Mouse (Mus musculus) CD4-positive helper T cell, adult 2 months (primary cell): ENCODE data around the gene Cox6b1.

Experiments used
- DNase-seq: peaks from one replicate; pipeline ENCODE4 v3.0.0-alpha.2; 2012; ENCODE audit warnings: low read depth, missing footprints, low spot score

The Cox6b1 gene

DNA sequence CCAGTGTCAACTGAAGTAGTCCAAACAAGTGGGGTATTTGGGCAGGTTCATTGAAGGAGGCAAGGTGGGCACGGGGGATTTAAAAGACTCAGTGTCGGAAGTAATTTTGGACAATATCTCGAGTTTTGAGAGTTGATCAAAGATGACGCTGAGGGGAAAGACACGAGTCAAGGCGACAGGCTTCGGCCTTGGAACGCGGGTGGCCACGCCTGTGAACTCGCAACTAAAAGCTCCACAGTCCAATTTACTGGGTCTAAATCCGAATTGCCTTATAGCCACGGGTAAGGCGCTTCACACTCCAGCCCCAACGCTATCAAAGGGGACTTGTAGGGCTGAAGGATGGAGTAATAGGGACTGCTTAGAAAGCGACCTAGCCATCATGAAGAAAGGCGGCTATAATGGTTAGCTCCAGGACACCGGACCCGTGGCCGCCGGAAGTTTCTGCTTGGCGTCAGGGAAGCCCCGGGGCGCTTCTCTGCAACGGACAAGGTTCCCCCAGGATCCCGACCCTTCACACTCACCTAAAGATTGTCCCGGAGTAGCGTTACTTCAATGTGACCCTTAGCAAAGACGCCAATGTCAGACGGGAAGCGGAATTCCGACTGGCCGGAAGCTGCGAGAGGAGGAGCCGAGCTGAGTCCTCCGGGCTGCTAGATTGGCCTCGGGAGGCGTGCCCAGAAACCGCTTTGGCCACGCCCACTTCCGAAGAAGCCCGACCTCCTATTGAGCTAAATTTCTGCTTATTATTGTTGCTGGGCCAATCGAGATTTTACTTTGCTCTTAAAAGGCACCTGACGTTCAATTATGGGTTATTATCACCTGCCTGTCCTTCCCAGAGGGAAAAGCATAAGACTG, at the start of gene Cox6b1:
Gene Cox6b1, minus strand, starts transcription at position 622 of the 855 bp plus-strand sequence.
- DNase-seq: peak; percentile 94

- DNase-seq: no peak
Observed at GRCm38 (mm10) chr7:30671480-30671879, 45.5 kb upstream of the Cox6b1 start, which contains the start of gene Pmis2. Gene Pmis2, minus strand, starts transcription at chr7:30671605.

GRCm38 (mm10) chr7:30669229-30669628, 43.3 kb upstream of the Cox6b1 start:
- peak; percentile 50 for DNase-seq

- DNase-seq: no peak
Observed at GRCm38 (mm10) chr7:30665321-30665720, 39.4 kb upstream of the Cox6b1 start.

DNA sequence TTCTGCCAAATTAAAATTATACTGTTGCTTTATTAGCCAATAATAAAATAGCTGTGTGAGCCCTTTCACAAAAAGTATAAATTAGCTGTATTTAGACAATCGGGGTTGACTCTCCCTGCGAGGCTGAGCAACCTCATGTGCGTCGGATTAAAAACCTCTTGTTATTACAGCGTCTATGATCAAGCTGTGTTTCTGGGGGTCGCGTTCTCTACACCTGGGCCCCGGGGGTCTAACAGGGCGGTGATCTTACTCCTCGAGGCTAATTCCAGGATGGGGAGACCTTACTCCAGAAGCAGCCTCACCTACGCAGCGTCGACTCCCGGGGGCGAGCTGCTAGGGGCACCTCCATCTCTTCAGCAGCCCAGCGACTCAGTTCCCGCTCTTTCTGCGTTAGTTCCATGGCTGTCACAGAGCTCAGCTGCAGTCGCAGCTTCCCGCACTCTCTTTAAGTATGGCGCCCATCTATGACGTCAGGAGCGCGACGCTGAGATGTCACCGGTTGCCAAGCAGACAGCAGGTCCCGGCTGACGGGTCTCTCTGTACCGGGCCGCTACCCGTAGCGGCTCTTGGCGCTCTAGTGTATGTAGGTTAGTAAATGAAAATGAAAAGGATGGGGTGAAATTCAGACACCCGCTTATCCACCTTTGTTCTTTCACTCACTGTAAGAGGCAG, 38.7 kb upstream of the Cox6b1 start, which contains the start of gene Haus5:
Gene Haus5, minus strand, starts transcription at position 466 of the 672 bp plus-strand sequence.
- peak; percentile 95 for DNase-seq

DNA sequence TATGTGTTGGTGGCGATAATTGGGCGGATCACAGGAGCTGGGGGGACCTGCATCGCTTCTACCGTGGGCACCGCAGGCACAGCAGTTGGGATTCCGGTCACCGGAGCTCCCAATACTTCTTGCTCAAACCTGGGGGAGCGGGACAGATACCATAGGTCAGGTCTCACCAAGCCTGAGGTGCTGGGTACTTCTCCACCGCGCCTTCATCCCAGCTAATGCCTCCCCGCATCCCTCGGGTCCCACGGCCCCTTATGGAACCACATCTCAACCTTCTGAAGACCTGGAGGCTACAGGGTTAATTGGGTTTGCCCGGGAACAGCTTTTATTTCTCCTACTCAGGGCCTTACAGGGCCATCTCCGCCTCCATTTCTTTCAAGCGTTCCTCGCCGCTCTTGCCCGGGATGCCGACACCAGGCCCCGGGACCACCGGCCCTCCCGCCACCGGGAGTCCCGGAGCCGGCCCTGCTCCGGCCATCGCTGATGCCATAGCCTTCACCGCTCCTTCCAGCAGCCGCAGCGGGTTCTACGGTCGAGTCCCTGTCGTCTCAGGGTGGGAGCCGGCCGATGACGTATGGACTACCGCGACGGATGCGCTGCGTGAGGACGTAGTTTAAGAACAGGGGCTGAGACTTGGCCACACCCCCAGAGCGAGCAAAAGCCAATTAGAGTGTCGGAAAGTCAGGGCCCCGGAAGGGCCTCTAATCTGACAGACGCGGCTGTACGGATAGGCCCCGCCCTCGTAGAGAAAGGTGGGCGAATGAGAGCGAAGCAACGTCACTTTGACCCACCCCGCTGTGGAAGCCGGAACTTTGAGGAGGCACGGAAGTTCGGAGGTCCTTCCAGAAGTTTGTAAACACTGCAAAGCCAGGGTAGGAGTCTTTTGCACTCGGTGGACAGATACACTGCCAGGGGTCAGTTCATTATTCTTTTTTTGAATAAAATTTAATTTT, 23.9 kb upstream of the Cox6b1 start, which contains the start of gene Rbm42:
Gene Rbm42, minus strand, starts transcription at position 727 of the 950 bp plus-strand sequence.
- DNase-seq: peak; percentile 99

DNA sequence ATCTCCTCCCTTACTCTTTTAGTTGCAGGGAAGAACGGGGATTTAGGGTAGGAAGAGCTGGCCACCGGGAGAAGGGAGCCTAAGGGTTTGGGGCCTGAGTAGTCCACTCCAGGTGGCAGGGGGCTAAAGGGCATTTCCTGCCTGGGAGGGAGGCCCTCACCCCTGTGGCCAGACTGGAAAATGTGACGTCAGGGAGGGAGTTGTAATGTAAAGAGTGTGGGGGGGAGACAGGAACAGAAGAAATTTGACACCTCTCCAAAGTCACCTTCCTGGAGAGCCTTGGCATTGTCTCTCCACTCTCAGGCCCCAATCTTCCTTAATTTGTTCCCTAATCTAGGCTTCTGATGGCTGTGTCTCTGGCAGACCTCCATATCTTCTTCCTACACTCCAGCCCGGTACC, 13.1 kb upstream of the Cox6b1 start:
- no peak for DNase-seq

- DNase-seq: no peak
Observed at GRCm38 (mm10) chr7:30636395-30636794, 10.4 kb upstream of the Cox6b1 start.

DNA sequence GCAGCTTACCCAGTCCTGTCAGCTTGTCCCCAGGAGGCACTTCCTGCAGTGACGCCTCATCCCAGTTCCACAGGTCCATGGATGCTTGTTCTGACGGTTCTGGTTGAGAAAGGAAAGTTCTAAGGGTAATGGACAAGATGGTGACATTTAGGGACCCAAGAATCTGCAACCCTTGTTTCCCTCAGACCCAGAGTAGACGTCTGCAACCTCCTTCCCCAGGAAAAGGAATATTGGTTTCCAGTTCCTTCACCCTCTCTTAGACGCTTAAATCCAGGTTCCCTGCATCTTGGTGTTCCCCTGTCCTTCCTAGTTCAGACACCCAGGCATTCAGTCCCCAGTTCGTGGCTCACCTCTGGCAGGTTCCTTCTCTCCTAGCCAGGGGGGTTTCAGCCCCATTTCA, 9.8 kb upstream of the Cox6b1 start, which contains the start of gene Etv2:
Gene Etv2, minus strand, starts transcription at position 101 of the 400 bp plus-strand sequence.
- no peak for DNase-seq

DNA sequence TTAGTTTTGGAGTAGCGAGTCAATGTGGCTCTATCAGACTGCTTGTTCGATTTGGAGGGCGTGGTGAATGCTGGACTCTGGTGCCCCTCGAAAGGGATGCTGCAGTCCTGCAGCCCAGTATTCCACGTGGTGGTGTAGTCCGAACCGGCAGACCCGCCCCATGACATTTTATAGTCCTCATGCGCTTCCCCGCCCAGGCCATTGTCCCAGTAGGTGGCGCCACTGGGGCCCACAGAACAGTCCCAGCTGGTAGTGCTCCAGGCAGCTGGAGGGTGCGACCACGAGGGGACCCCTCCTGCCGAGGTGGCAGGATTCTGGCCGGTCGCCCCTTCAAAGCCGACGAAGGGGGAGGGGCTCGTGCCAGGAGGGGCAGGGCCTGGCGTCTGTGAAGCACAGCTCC, 8.7 kb upstream of the Cox6b1 start:
- DNase-seq: peak; percentile 58

- no peak for DNase-seq
Observed at GRCm38 (mm10) chr7:30633762-30634412, 7.9 kb upstream of the Cox6b1 start.

DNA sequence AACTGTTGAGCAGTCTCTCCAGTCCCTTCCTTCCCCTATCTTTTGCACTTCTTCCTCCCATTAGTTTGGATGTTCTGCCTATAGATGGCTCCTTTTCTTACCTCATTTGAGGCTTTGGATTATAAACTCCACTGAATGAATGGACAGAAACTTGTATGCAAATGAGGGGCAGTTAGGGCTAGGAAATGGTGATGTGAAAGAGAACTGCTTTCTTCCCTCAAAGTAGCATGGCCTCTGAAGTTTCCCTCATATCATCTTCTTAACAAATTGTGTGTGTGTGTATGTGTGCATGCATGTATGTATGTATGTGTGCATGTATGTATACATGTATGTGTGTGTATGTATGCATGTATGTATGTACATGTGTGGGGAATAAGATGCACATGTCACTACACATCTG, 3.1 kb upstream of the Cox6b1 start:
- no peak for DNase-seq

GRCm38 (mm10) chr7:30626647-30627046, 696 bp upstream of the Cox6b1 start:
- DNase-seq: no peak

DNA sequence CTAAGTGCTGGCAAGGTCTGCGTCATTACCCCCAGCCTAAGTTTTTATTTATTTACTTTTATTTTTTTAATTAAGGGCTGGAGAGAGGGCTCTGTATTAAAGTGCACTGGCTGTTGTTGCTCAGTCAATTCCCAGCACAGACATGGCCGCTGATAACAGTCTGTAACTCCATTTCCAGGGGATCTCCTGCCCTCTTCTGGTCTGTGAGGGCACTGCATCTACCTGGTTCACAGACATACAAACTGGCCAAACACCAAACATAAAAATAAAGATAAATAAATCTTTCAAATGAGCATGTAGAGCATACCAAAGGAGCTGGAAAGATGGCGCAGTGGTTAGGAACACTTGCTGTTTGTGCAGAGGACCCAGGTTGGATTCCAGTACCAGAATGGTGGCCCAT, 6.7 kb downstream of the Cox6b1 start:
- peak; percentile 31 for DNase-seq

DNA sequence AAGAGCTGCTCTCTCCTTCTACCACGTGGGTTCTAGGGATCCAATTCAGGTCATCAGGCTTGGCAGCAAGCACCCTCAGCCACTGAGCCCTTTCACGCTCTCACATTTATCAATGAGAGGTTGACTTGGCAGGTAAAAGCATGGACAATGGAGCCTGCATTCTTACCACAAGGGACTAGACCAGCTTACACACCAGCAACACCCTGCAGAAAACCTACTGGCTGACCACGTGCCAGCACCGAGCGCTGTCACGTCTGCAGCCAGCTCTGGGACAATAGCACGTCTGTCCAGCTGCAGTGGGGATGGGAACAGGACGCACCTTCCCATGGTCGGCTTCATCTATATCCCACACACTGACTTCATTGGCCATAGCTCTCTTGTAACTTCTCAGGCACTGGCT, 7.3 kb downstream of the Cox6b1 start:
- DNase-seq: no peak

- no peak for DNase-seq
Observed at GRCm38 (mm10) chr7:30615049-30615760, 10.7 kb downstream of the Cox6b1 start.

GRCm38 (mm10) chr7:30614454-30614853, 11.5 kb downstream of the Cox6b1 start:
- peak; percentile 58 for DNase-seq

- DNase-seq: peak; percentile 67
Observed at GRCm38 (mm10) chr7:30613529-30614112, 12.3 kb downstream of the Cox6b1 start.

GRCm38 (mm10) chr7:30612654-30613402, 13.1 kb downstream of the Cox6b1 start, which contains the start of gene Upk1a:
Gene Upk1a, minus strand, starts transcription at chr7:30612847.
- DNase-seq: no peak
